Mouse (Mus musculus): ENCODE results near the gene Pold4.
A peak's percentile ranks its signal among the peaks of the same experiment; 100 is the strongest.

The Pold4 gene

GRCm38 (mm10) chr19:4279487-4279886, 47.8 kb downstream of the Pold4 start:
- DNase-seq (ENCODE audit: low spot score), result no peak

DNA sequence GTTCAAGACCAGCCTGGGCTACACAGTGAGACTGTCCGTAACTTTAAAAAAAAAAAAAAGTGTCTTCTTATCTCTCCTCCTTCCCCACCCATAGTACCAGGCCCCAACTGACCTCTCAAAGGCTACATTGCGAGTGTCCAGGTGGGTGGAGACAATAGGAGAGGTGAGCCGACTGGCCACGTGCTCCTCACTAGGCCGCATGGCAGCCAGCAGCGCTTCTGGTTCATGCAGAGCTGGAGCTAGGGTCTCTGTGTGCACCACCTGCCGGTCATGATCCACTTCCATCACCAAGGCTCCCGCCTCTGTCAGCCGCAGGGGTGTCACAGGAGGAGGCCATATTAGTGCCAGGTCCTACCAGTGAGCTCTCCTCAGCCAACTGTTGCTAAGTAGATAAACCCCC, 48.7 kb downstream of the Pold4 start:
- no peak for DNase-seq (ENCODE audit: low spot score)

DNA sequence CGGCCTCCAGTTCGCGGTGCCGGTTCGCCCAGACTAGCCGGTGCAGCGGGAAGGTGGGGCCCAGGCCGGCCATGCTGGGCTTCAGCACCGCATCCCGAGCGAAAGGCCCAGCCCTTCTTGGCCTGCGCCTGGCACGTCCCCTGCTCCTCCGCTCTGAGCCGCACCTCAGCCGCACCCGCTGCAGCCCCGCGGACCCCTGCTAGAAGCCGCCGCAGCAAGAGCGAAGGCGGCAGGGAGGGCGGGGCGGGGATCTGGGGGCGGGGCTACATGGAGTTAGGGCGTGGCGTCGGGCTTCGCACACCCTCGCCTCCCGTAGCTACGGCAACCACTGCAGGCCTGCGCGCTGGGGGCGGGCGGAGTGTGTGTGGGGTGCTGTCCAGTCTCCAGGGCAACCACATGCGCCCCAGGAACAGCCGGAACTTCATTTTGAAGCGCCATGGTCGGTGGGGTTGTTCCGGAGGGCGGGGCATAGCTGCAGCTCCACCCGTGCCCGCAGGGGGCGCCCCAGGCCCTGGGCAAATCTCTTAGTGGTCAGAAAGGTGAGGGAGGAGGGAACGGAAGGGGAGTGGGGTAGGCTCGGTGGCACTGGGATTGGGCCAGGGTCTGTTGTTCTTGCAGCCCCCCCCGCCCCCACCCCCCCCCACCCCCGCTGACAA, 51.3 kb downstream of the Pold4 start, which contains the start of gene Ankrd13d:
TSS of gene Ankrd13d (minus strand) at position 240 of the 656 bp plus-strand sequence.
- DNase-seq (ENCODE audit: low spot score), result peak; percentile 62
